Mouse (Mus musculus) C2C12 (cell line): ENCODE data around the gene Tmcc3.

Experiments
- CEBPB ChIP-seq: IDR thresholded peaks from one replicate; pipeline ENCODE4 v1.6.1; 2011; ENCODE audit warnings: low read depth, mild to moderate bottlenecking, control low read depth, moderate library complexity
- CTCF ChIP-seq: IDR thresholded peaks from one replicate; pipeline ENCODE4 v1.5.1; 2011; ENCODE audit not compliant: control insufficient read depth, insufficient read depth, insufficient read length
- USF1 ChIP-seq: IDR thresholded peaks from one replicate; pipeline ENCODE4 v1.6.1; 2011; ENCODE audit warnings: low read depth, mild to moderate bottlenecking, control low read depth, moderate library complexity

DNA sequence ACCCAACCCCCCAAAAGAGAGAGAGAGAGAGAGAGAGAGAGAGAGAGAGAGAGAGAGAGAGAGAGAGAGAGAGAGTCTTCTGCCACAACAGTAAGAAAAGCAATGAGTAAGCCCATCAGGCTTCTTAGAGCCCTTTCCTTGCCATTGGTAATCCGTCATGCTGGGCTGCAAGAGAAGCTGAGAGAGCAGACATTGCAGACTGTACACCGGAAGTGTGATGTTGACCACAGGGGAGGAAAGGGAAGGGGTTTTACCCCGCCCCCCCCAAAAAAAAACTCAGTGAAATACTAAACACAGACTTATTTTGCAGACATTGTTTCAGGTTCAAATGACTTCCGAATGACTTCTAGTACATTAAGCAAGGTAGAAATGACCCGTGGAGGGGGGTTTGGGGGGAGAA lies 328.3 kb downstream of the Tmcc3 start:
- no peak for TF ChIP-seq CTCF
- TF ChIP-seq USF1: no peak
- TF ChIP-seq CEBPB: no peak
